Mouse (Mus musculus) cerebellum, adult 9-10 months (tissue): ENCODE measurements around the gene Phf2.
A peak's percentile ranks its signal among the peaks of the same experiment; 100 is the strongest.
"Not testable (repeated sequence)": the region's sequence is repeated elsewhere in the genome, so short reads cannot be mapped to it uniquely, and the experiment has no call there.

Experiments
- DNase-seq: peaks from one replicate; pipeline ENCODE4 v3.0.0; 2022

Phf2 gene

GRCm38 (mm10) chr13:48857246-48857932 is 13.5 kb downstream of the Phf2 start:
- DNase-seq: no peak

DNA sequence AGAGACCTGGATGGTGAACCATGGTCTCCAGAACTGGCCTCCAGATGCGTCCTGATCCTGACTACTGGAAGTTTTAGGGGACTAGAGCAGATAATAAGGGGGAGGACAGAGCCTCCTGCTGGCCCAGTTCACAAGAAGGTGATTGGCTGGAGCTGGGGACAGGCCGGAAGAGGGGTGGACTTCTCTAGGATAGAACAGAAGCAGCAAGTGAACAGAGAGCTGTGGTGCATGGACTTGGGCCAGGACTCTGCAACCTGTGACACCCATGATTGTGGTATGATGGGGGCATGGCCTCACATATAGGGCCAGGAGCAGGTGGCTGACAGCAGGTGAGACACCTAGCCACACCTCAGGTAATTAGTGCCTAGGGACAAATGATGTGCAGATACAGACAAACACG is 17.0 kb downstream of the Phf2 start:
- no peak for DNase-seq

- DNase-seq: no peak
Observed at GRCm38 (mm10) chr13:48853475-48853874, 17.4 kb downstream of the Phf2 start.

DNA sequence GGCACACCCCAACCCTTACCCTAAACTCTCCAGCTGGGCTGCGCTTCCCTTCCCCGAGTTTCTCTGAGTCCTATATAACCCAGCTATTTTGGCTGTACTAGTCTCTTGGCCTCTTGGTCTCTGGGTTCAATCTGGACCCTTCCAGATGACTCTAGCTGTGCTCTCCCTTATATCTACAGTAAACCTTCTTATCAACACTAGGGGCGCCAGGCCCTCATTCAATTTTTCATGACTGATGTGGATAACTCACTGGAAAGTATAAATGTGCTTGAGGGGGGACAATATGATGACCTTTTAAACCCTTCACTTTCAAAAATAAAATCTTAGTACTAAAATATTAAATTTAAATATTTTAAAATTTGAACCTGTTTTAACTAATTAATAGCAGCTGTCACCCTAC is 18.1 kb downstream of the Phf2 start:
- no peak for DNase-seq

DNA sequence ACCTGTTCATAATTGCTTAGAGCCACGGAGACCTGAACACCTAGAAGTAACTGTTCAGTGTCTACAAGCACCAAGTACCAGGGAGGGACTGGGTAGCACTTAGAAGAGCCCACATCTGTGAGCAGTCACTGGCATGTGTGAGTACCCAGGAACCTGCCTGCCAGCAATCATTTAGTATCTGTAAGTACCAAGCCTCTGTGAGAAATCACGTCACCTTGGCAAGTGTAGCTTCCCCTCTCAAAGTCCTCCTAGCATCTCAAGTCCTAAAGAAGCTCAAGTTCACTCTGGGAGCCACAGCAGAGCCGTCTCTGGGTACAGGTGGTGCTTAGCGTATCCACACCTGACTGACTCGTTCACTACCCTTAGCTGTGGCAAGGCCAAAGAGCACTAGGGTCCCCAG is 19.2 kb downstream of the Phf2 start:
- no peak for DNase-seq

- DNase-seq: peak; percentile 65
Observed at GRCm38 (mm10) chr13:48850771-48851170, 20.1 kb downstream of the Phf2 start.

- DNase-seq: peak; percentile 56
Observed at GRCm38 (mm10) chr13:48850326-48850725, 20.6 kb downstream of the Phf2 start.

- peak; percentile 69 for DNase-seq
Observed at GRCm38 (mm10) chr13:48849155-48849554, 21.8 kb downstream of the Phf2 start.

DNA sequence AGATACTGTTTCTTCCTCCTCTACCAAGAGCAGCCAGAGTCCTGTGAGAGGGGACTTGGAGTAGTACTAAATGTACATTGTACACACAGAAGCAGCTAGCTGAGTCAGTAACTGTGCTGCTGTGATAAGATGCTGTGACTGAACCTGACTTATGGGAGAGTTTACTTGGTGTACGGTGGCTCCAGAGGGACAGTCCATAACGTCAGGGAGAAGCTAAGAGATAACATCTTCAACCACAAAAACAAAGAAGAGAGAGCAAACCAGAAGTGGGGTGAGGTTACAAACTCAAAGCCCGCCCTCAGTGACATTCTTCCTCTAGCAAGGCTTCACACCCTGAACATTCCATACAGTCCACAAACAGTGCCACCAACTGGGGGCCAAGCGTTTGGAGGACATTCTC is 25.6 kb downstream of the Phf2 start:
- DNase-seq: no peak

DNA sequence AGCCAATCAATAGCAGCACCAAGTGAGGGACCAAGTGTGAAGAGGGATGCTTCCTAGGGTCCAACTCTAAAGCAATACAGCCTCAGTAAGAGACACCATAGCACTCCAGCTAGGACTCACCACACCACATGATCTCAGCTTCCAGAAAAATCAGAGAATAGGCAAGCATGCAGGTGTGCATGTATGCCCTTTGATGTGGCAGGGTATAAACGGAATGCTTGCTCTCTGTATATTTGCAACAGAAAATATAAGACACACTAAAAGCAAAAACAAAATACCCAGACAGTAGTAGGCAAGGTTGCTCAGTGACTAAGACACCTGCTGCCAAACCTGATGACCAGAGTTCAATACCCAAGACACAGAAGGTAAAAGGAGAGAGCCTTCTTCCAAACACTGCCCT is 27.4 kb downstream of the Phf2 start:
- DNase-seq: no peak

GRCm38 (mm10) chr13:48841905-48842592 is 28.9 kb downstream of the Phf2 start:
- no peak for DNase-seq

GRCm38 (mm10) chr13:48838284-48838683 is 32.6 kb downstream of the Phf2 start:
- DNase-seq: no peak

- no peak for DNase-seq
Observed at GRCm38 (mm10) chr13:48837537-48837936, 33.4 kb downstream of the Phf2 start.

- no peak for DNase-seq
Observed at GRCm38 (mm10) chr13:48830528-48831250, 40.2 kb downstream of the Phf2 start.

GRCm38 (mm10) chr13:48829780-48830179 is 41.1 kb downstream of the Phf2 start:
- DNase-seq: no peak

- no peak for DNase-seq
Observed at GRCm38 (mm10) chr13:48822871-48823270, 48.0 kb downstream of the Phf2 start.

DNA sequence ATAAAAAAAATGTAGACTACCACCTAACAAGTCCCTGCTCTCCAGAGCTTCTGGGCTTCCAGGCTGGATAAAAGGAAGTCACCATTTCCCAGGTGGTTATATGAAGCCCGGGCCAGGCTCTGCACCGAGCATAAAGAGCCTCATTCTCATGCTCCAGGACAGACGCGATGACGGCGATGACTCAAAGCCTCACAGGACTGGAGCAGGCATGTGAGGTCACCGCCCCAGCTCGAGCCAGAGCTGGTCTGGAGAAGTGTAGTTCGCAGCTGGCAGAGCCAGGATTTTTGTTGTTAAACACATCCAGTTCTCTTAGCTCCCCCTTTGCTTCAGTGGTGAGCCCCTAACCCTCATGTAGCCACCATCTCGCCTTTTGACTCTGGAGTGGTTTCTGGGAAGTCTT is 48.6 kb downstream of the Phf2 start:
- no peak for DNase-seq

GRCm38 (mm10) chr13:48819131-48819530 is 51.8 kb downstream of the Phf2 start:
- no peak for DNase-seq

- DNase-seq: peak; percentile 68
Observed at GRCm38 (mm10) chr13:48814406-48814805, 56.5 kb downstream of the Phf2 start.

DNA sequence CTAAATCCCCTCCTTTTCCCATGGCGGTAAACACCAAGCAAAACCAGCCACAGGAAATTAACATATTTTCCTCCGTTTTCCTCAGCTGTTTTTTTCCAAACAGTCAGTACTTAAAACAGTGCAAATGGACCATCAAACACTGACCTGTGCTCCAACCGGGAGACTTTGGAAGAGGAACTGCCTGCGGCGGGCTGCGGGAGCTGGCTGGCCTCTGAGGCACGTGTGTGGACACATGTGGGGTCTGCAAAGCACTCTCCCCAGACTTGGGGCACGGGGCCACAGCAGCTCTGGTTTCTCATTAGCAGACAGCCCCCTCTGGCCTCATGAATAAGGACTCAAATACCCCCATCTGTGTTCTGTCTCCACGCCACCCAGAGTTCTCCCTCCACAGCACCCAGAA is 59.9 kb downstream of the Phf2 start:
- no peak for DNase-seq

DNA sequence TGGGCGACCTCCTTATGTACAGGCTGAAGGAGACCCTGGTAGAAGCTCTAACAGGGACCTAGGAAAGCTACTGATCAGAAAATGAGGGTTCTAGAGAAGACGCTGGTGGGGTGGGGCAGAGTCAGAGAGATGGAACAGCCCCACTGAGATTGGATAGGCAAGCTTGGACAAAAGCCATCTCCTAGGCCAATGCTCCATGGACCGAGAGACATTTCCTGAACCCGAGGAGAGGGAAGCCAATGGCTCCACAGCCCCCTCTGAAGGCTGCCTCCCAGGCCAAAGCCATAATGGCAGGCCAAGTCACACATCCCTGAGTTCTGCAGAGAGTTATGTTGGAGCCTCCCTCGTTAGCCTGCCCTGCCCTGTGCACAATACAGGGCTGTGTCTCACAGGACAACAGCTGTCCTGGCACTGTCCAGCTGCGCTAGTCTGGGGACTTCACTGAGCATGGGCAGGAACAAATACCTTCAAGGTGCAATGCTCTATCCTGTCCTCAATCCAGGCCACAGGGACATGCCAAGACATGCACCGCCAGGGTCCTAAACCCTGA is 60.6 kb downstream of the Phf2 start:
- no peak for DNase-seq

- DNase-seq: not testable (repeated sequence)
Observed at GRCm38 (mm10) chr13:48809668-48810067, 61.3 kb downstream of the Phf2 start.

DNA sequence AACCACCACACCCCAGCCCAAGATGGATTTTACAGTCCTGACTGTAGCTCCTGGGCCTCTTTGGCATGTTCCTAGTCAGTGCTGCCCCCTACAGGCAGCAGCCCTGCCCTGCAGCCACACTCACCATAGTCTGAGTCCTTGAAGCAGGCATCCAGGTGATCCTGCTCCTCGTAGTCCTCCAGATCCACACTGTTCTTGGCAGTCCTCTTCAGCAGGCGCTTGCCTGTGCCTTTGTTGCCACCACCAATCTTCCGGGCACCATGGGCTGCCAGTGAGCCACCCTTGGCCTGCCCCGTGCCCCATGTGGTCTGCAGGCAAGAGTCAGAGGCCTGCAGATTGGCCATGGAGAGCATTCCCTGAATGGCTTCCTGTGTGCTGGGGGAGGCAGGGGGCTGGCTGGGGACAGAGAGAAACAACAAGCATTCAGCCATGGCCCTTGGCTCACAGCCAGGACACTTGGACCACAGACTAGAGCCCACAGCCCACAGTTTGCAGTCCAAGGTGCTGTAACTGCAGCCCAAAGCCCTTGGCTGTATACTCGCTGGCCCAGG is 63.4 kb downstream of the Phf2 start:
- peak; percentile 81 for DNase-seq
